Mouse (Mus musculus) regulatory T cell (primary cell): Measurements from ENCODE around the gene Nr2f1.

Source experiments
- in situ Hi-C: fragments of 300-600 bp; cut with MboI, MseI; formaldehyde crosslinking; loops from one replicate; pipeline ENCODE4 v1.15.1; 2025; ENCODE audit warnings: high pct_unique_total_duplicates

Gene Nr2f1

DNA sequence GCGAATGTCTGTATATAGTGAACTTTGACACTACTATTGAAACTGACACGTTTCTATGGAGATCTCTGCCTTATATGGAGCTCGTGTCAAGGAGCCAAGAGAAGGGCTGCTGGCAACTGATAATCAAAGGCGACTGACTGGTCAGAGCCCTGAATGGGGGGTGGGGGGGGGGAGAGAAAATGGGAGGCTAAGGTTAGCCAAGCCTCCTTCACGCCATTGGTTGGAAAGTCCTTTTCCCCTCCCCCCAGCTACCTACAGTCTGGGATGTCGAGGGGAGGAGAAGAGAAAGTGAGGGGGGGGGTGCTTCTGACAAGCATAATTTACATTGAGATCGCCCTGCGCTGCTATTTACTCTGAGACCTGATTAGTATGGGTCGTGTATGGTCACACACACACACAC, 850 bp upstream of the Nr2f1 start:
- in situ Hi-C loops = loop anchor here (5.0 kb wide), 2 partner anchors 218 to 1033 kb away; no protein-coding TSS in a partner anchor

DNA sequence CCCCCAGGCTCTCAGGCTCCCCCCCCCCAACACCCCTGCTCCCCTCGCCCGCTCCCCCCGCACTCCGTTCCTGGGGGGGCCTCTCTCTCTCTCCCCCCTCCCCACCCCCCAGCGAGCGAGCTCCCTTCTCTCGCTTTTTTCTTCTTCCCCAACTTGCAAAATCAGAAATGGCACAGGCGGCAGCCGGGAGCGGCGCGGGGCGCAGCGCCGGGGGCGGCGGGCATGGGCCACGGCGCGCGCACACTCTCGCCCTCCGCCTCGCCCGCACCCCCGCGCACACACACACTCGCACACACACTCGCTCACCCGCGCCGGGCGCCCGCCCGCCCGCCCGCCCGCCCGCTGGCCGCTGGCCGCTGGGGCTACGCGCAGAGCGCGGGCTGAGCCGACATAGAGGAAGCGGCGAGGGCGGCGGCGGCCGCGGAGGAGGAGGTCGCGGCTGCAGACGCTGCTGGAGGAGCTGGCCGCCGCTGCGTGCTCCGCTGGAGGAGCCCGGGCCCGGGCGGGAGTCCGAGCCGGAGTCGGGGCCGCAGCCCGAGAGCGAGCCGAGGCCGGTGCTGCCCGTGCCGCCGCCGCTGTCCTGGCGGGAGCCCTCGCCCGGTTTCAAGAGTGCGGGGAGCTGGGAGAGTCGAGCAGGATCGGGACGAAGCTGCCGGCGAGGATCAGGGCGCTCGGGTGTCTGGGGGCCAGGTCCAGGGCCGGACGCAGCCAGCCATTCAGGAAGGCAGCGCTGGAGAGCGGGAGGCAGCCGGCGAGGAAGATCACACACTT, 501 bp downstream of the Nr2f1 start:
- in situ Hi-C loops = no loop called here

DNA sequence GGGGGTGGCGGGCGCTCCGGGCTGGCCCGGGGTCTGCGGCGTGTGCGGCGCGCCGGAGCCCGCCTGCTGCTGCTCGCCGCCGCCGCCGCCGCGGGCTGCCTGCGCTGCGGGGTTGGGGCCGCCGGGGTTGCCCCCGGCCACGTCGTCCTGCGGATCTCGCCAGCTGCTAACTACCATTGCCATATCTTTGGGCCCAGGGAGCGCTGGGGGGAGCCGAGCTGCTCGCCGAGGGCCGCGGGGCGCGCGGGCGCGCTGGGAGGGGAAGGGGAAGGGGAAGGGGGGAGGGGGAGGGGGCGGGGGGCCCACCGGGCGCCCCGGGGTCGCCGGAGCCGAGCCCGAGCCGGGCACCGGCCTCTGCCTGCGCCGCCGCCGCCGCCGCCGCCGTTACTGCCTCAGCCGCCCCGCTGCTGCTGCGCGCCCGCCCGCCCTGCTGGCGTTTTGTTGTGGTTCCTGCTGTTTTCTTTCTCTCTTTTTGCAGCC, 1.1 kb downstream of the Nr2f1 start:
- in situ Hi-C loops = no loop called here

DNA sequence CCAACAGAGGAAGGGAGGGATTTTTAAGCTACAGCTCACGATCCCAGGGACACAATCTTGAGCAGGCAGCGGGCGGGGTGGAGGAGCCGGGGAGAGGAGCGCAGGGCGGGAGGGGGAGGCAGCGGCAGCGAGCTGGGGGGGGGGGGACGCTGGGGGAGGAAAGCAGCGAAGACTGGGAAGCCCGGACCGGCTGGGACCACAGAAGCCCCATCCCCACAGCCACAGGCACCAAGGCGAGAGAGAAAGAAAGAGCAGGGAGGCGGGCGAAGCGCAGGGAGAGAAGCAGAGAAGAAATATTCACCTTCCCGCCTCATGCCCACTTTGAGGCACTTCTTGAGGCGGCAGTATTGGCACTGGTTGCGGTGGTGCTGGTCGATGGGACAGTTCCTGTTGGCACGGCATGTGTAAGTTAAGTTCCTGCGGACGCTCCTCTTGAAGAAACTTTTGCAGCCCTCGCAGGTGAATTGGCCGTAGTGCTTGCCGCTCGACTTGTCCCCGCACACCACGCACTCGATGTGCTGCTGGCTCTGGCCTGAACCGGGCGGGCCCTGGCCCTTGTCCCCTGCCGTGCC, 1.7 kb downstream of the Nr2f1 start:
- in situ Hi-C loops = no loop called here

DNA sequence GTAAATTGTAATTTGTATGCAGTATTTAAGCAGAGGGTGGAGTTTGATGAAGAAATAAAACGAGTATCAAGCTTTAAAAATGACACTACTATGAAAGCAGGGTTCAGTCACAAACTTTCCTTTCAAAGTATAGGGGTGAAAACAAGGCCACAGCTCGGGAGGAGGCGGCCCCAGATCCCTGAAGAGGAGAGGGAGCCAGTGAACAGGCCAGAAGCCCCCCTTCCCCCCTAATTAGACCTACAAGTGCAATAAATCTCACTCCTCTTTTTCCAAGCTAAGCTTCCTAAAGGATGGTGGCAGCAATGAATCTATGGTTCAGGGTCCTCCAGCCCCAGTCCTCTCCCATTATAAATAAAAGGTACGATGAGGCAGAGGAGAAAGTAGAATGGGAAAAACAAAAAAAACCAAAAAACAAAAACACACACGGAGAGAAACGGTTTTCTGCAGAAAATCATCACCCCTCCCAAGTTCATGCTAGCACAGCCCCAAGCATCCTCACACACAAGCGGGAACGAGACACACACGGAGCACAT, 2.2 kb downstream of the Nr2f1 start:
- in situ Hi-C loops = no loop called here

DNA sequence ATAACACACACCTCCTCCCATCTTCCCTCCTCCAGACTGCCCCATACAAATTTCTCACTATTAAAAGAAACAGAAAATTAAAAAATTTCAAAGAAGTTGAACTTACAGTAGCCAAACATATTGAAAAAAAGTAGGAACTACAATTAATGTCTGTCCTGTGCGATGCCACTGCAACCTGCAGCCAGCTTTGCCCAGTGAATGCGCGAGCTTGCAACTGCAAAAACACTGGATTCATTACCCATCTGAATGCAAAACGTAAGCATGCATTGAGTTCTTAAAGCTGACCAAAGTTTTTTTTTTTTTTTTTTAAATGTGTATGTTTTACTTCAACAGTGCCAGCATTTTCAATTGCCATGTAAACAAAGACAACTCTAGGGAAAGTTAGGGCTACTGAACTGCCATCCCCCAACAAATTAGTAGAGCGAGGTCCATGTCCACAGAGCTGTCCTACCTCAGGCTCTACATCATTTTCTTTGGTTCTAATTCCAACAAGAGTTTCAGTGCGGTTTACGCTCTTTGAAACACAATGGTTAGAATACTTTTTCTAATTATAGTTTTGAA, 3.2 kb downstream of the Nr2f1 start:
- in situ Hi-C loops = no loop called here

DNA sequence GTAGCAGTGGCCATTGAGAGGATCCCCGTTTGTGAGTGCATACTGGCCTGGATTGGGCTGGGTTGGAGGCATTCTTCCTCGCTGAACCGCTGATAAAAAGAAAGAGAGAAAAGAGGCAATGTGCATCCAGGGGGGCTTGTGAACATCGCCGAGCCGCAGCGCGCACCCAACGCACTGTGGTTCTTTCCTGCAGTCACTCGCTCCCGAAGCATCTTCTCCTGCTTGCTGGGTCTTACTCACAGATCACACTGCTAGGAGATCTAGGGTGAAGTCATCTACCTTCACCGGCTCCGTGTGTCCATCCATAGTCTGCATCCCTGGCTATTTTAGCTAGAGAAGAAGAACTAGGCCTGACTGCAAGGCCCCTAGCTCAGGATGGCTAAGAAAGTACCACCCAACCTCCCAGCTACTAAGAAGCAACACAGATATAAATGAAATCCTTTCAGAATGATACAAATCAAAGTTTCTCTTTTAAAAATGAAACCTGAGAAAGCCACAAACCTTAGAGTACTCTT, 3.9 kb downstream of the Nr2f1 start:
- in situ Hi-C loops = no loop called here

DNA sequence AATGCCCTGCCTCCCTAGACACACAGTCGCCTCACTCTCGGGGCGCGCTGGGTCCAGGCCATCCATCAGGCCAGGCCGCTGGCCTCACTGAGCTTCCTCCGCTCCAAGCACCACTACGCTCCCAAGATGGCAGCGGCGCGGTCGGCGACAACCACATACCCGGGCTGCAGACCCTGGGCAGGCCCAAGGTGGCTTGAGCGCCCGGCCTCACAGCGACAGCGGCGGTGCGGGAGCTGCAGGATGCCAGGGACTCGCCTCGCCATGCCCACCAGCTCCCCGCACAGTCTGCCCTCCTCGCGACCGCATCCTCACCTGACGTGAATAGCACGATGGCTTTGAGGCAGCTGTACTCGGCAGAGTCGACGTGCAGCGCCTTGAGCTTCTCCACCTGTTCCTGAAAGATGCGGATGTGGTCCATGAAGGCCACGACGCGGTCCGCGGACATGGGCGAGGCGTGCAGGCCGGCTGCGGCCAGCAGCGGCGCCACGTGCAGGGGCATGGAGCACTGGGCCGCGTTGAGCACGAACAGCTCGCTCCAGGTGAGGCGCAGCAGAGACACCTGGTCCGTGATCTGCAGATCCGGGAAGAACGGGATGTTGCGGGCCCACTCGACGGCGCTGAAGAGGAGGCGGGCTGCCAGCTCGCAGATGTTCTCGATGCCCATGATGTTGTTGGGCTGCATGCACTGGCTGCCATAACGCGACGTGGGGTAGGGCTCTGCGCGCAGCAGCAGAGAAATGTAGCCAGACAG, 4.5 kb downstream of the Nr2f1 start:
- in situ Hi-C loops = no loop called here

DNA sequence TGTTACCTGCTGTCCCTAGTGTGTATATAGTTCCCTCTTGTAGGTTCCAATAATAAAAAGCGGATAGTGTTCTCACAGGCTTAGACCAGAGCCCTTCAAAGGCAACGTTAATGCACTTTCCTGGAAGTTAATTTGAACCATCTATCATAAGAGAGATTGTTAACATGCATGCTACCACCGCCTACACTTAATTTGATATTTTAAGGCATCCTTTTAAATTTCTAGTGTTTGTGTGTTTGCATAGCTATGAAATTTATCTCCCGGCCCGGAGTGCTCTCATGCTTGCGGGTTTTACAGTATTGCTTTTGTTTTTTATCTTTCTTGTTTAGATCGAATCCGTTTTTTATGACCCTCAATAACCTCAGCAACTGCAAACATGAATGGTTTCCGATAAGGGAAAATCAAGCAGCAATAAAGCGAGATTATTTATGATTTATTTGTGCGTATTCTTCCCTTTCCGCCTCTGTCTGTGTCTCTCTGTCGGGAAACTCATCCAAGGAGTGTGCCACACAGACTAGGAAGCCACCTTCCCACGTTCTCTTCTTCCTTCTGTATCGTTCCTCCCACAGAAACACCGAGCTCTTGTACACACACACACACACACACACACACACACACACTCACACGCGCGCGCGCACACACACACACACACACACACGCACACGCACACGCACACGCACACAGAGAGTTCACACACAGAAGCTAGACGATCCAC, 5.3 kb downstream of the Nr2f1 start:
- in situ Hi-C loops = no loop called here

DNA sequence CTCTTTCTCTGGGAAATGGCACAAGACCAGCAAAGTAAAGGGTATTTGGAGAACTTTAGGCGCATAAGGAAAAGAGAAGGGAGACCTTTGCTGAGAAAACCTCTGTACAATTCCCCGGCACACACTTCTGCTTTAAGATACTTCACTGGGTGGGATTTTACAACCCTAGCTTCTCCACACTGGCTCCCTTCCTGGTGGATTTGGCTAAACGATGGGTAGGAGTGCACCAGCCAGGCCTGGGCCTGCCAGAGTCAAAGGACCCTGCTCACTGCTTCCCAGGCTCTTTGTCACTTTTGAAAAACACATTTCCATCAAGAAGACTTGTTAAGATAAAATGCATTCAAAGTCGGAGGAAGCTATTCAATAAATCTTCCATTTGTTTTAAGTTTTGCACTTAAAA, 6.3 kb downstream of the Nr2f1 start:
- in situ Hi-C loops = no loop called here

DNA sequence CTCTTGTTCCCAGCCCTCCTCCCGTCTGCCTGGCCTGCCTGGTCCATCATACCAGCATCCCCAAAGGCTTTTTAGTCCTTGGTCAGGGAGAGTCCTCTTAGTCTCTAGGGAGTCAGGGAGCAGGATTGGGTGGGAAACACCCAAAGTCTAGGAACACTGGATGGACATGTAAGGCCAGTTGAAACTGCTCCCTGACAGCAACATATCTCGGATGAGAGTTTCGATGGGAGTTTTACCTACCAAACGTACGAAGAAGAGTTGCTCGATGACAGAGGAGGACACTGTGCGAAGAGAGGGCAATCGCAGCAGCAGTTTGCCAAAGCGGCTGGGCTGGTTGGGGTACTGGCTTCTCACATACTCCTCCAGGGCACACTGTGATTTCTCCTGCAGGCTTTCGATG, 10.0 kb downstream of the Nr2f1 start:
- in situ Hi-C loops = loop anchor here (10.0 kb wide), 1 partner anchor 1225 kb away; no protein-coding TSS in a partner anchor

DNA sequence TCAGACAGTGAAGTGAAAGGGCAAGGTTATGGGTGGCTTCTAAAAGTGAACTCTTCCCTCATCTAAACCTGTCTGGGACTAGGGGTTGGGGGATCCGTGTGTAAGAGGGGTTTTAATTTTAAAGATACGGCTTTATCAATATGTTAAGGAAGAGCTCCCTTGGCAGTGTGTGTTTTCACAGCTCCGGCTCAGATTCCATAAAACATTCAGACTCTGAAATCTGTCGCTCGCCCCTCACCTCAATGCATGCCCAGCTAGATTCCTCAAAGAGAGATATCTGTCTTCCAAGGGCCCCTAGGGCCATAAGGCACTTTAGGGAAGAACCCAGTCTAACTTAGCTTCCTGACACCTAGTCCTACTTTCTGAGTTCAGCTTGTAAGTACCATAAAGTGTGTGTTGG, 11.7 kb downstream of the Nr2f1 start:
- in situ Hi-C loops = loop anchor here (10.0 kb wide), 1 partner anchor 1223 kb away; no protein-coding TSS in a partner anchor

DNA sequence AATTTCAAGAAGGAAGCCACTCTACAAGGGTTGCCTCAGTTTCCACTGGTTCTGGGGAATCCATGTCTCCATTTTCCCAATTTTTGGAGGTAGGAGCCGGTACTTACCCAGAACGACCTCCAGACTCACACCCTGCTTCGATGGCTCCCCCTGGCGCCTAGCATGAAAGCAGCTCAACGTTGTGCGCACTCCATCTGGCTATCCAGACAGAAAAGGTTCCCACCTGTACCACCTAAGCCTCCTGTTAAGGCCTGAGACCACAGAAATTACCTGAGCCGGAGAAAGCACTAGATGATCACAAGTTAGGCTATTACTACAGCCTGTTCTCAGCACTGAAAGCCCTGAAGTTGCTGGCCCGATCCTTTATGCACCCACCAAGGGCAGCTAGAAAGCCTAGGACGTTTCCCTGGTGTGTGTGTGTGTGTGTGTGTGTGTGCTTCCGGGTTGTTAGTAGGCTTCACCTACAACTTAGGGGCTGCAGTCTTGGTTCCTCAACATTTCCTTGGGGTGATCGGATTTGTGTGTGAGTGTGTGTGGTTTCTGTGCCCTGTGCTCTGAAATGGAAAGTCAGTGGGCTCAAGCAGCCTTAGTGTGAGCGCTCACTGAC, 13.1 kb downstream of the Nr2f1 start:
- in situ Hi-C loops = loop anchor here (10.0 kb wide), 1 partner anchor 1222 kb away; no protein-coding TSS in a partner anchor

DNA sequence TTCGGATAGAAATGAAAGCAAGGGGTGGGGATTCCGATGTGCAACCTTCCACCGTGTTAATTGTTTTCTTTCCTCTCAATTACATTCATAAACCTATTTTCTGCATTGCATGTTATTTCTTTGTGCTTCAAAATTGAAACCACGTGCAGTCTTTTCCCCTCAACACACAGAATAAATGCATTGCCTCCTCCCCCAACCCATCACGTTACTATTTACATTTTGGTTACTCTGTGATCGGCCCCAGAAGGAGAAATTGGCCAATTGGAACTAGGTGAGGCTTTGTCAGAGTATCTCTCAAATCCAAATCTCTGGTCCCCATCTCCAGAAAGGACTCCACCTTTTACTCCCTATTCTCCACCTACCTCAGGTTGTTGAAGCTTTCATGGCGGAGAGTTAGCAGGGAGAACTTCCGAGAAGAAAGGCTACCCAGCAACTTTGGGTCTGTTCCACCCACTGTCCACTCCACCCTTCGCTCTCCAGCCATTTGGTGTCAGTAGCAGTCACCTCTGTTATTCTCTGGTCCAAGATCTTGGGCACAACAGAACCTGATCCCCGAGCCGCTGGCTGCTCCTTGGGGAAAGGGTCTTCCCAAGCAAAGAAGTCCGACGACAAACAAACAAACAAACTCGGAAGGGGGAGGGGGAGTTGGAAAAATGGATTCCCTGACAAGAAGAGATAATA, 14.6 kb downstream of the Nr2f1 start:
- in situ Hi-C loops = loop anchor here (10.0 kb wide), 1 partner anchor 1220 kb away; no protein-coding TSS in a partner anchor

DNA sequence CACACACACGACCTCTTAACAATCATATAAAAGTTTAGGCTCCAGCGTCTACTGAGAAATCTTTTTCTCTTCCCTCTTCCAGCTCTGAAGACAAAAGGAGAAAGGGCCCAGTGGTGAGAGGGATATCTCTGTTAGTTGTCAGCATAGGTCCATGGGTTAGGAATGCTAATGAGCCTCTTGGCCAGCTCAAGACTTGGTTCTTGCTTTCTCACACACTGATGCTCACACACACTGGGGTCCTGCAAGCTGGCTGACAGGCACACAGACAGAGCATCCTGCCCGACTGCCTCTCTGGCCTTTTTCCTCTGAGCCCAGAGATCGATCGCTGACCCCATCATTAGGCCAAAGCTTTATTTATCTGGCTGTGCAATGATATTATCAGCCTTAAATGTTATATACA, 15.6 kb downstream of the Nr2f1 start:
- in situ Hi-C loops = loop anchor here (10.0 kb wide), 1 partner anchor 1219 kb away; no protein-coding TSS in a partner anchor

DNA sequence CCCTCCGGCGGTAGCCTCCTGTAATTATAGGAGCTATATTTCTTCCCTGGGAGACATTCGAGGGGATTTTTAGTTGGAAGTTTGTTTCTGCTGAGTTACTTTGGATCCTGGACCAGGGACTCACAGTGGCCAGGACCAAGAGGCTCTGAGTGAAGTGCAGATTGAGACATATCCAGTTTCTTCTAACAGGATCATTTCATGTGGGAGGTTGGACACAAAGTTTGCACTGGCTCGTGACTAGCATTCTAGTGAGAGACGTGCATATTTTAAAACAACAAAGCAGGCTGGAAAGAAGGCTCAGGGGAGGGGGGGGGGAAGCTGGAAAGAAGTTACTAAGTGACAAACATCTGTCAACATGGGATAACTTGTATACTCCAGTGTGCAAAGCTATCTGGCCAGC, 16.6 kb downstream of the Nr2f1 start:
- in situ Hi-C loops = loop anchor here (10.0 kb wide), 1 partner anchor 1218 kb away; no protein-coding TSS in a partner anchor

DNA sequence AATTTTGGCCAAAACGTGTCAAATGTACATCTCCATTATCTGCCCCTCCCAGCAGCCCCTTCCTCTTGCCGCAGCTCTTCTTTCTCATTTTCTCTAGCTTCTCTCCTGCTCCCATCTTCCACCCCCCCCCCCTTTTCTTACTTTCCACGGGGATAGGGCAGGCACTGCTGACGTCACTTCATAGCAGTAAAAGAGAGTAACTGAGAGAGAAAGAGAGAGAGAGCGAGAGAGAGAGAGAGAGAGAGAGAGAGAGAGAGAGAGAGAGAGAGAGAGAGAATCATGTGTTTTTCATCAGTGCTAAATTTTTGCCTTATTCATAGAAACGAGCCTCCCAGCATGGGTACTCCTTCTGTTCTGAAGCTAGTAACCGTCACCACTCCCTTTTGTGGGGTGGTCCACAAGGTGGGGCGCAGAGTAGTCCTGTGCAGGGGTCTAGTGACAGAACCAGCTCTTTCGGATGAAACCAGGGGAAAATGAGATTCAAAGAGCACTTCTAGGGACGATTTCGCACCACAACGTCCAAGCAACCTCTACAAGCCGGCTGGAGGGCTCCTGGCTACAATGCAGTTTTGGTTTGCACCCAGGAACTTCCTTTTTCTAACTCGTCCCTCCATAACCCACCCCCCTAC, 17.5 kb downstream of the Nr2f1 start:
- in situ Hi-C loops = loop anchor here (10.0 kb wide), 1 partner anchor 1217 kb away; no protein-coding TSS in a partner anchor

DNA sequence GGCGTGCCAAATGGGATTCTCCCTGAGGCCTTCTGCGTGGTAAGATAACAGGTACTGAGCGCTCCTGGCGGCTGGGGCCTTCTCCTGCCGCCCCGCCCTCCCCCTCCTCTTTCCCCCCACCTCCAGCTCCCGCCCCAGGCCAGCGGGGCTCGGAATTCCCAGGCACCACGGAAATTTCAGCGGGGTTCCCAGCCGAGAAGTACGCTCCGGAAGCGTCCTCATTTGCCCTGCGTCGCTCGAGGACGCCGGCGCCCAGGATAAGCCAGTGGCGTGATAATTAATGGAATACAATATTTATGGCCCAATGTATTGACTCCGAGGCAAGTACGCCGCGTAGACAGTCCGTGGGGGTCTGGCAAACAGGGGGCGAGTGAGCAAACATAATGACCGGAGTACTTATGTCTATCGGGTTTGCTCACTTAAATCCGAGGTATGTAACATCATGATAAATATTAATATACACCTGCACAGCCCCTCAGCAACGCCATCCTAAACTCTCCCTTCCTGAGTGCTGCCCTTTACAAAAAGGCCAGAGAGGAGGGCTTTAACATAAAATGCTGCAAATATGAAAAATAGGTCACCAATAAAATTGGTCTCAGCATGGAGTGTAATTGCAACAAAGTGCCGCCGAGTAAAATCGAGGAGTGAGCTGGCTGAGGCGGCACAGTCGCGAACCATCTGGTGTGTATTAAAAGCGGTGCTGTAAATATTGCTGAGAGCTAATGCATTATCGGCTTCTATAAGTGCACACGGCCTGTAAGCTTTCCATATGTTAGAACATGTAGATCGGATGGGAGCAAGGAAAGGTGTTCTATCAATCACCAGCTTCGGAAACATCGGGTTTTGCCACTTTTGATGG, 18.3 kb downstream of the Nr2f1 start:
- in situ Hi-C loops = loop anchor here (10.0 kb wide), 1 partner anchor 1216 kb away; no protein-coding TSS in a partner anchor
